Mouse (Mus musculus): ENCODE data around the gene Dcp1b. TPM values are rescaled to one million over a fixed set of nuclear protein-coding genes. Genes with fewer than 3 reads are reported as not detected.

Dcp1b gene
- polyA plus RNA-seq, 1 experiment from 2014 or later: 7.3 TPM

GRCm38 (mm10) chr6:119240256-119240655 lies 65.2 kb downstream of the Dcp1b start:
- Histone ChIP-seq H3K4me3 (ENCODE audit: low read depth, low read length) (no peak overlapping the region), H3K9me3 (ENCODE audit: low read depth, low read length) (no peaks in the 10 kb centered on the region), H3K36me3 (ENCODE audit: insufficient read depth) (no peaks in the 10 kb centered on the region), H3K27me3 (ENCODE audit: insufficient read depth, low read length) (no peaks in the 10 kb centered on the region), H3K4me1 (ENCODE audit: insufficient read depth) (peaks cover 2% of the 10 kb centered on the region; the same call in 1 of the 2 replicates), H3K27ac (ENCODE audit: low read depth) (no peak overlapping the region), H3K9ac (no peak overlapping the region), H3K4me2 (no peak overlapping the region)
- WGBS: 63% methylated on average over 7 of the region's 7 CpGs
- no peak for ATAC-seq (ENCODE audit: insufficient read depth)
- DNase-seq: no peak
- TF ChIP-seq CTCF (IDR thresholded peaks at IDR 0.05; ENCODE audit: low read depth): no peak

- Histone ChIP-seq H3K4me1 (ENCODE audit: insufficient read depth) (peaks cover 2% of the 10 kb centered on the region; the same call in 1 of the 2 replicates), H3K4me3 (ENCODE audit: low read depth, low read length) (no peak overlapping the region), H3K36me3 (ENCODE audit: insufficient read depth) (no peaks in the 10 kb centered on the region), H3K9ac (no peak overlapping the region), H3K27ac (ENCODE audit: low read depth) (no peak overlapping the region), H3K27me3 (ENCODE audit: insufficient read depth, low read length) (no peaks in the 10 kb centered on the region), H3K9me3 (ENCODE audit: low read depth, low read length) (peaks cover 1% of the 10 kb centered on the region; the same call in 1 of the 2 replicates), H3K4me2 (no peak overlapping the region)
- WGBS: 44% methylated on average over 21 of the region's 21 CpGs
- ATAC-seq (ENCODE audit: insufficient read depth) (no peak), DNase-seq (no peak)
- no peak for TF ChIP-seq CTCF (IDR thresholded peaks at IDR 0.05; ENCODE audit: low read depth)
Measured at GRCm38 (mm10) chr6:119240871-119241705, 66.0 kb downstream of the Dcp1b start.

GRCm38 (mm10) chr6:119246082-119246481 lies 71.0 kb downstream of the Dcp1b start:
- H3K4me1 ChIP-seq (ENCODE audit: insufficient read depth): no peaks in the 10 kb centered on the region
- ATAC-seq (ENCODE audit: insufficient read depth) (no peak), DNase-seq (no peak)
- no peaks in the 10 kb centered on the region for H3K36me3 ChIP-seq (ENCODE audit: insufficient read depth)
- 38% methylated on average over 2 of the region's 2 CpGs for WGBS
- no peaks in the 10 kb centered on the region for H3K27me3 ChIP-seq (ENCODE audit: insufficient read depth, low read length)
- H3K27ac ChIP-seq (ENCODE audit: low read depth): no peak overlapping the region
- no peak overlapping the region for H3K9ac ChIP-seq
- H3K9me3 ChIP-seq (ENCODE audit: low read depth, low read length): peaks cover 3% of the 10 kb centered on the region; the same call in 1 of the 2 replicates
- no peak overlapping the region for H3K4me2 ChIP-seq
- TF ChIP-seq CTCF (IDR thresholded peaks at IDR 0.05; ENCODE audit: low read depth): peak; percentile 42
- no peak overlapping the region for H3K4me3 ChIP-seq (ENCODE audit: low read depth, low read length)

DNA sequence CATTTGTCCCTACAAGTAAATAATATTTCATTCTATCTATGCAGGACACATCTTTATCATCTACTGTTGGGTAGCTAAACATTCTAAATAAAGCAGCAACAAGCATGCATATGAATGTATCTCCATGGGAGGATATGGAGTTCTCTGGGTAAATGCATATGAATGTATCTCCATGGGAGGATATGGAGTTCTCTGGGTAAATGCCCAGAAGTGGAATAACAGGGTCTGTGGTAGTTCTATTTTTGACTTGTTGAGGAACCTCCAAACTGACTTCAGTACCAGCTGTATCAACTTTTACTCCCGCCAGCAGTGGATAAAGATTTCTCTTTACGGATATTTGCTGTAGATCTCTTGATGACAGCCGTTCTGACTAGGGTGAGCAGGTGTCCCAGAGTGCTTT lies 73.5 kb downstream of the Dcp1b start:
- no peak overlapping the region for H3K4me2 ChIP-seq
- H3K4me3 ChIP-seq (ENCODE audit: low read depth, low read length): no peak overlapping the region
- H3K9me3 ChIP-seq (ENCODE audit: low read depth, low read length): peaks cover 3% of the 10 kb centered on the region; the same call in 1 of the 2 replicates
- H3K27me3 ChIP-seq (ENCODE audit: insufficient read depth, low read length): no peaks in the 10 kb centered on the region
- H3K36me3 ChIP-seq (ENCODE audit: insufficient read depth): no peaks in the 10 kb centered on the region
- no peaks in the 10 kb centered on the region for H3K4me1 ChIP-seq (ENCODE audit: insufficient read depth)
- TF ChIP-seq CTCF (IDR thresholded peaks at IDR 0.05; ENCODE audit: low read depth): no peak
- H3K27ac ChIP-seq (ENCODE audit: low read depth): no peak overlapping the region
- DNase-seq: no peak
- no peak for ATAC-seq (ENCODE audit: insufficient read depth)
- H3K9ac ChIP-seq: no peak overlapping the region
- whole genome bisulfite sequencing: 74% methylated on average over 3 of the region's 3 CpGs

DNA sequence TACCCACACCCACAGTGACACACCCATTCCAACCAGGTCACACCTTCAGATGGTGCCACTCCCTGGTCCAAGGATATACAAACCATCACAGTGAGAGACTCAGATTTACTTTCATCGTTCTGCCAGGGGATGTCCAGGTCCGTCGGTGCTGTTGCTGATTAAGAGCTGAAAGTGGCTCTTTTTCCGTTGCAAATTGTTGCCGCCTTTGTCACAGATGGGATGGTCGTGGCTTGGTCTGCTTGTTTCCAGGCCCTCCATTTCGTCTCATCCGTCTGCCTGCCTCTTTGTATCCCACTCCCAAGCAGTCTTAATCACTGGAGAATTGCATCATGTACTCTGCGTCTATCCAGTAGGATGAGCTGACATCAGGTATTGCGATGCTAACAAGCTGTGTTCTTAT lies 74.7 kb downstream of the Dcp1b start:
- Histone ChIP-seq H3K36me3 (ENCODE audit: insufficient read depth) (no peaks in the 10 kb centered on the region), H3K9me3 (ENCODE audit: low read depth, low read length) (peaks cover 3% of the 10 kb centered on the region; the same call in 1 of the 2 replicates), H3K4me2 (no peak overlapping the region), H3K4me3 (ENCODE audit: low read depth, low read length) (no peak overlapping the region), H3K9ac (no peak overlapping the region), H3K27me3 (ENCODE audit: insufficient read depth, low read length) (no peaks in the 10 kb centered on the region), H3K27ac (ENCODE audit: low read depth) (no peak overlapping the region), H3K4me1 (ENCODE audit: insufficient read depth) (no peaks in the 10 kb centered on the region)
- WGBS: 83% methylated on average over 10 of the region's 10 CpGs
- no peak for TF ChIP-seq CTCF (IDR thresholded peaks at IDR 0.05; ENCODE audit: low read depth)
- DNase-seq (no peak), ATAC-seq (ENCODE audit: insufficient read depth) (no peak)

GRCm38 (mm10) chr6:119251704-119252103 lies 76.7 kb downstream of the Dcp1b start:
- H3K36me3 ChIP-seq (ENCODE audit: insufficient read depth): no peaks in the 10 kb centered on the region
- no peak overlapping the region for H3K4me2 ChIP-seq
- H3K9ac ChIP-seq: no peak overlapping the region
- no peak overlapping the region for H3K4me3 ChIP-seq (ENCODE audit: low read depth, low read length)
- no peaks in the 10 kb centered on the region for H3K27me3 ChIP-seq (ENCODE audit: insufficient read depth, low read length)
- WGBS: 67% methylated on average over 4 of the region's 4 CpGs
- no peak for DNase-seq
- no peak for ATAC-seq (ENCODE audit: insufficient read depth)
- no peak for TF ChIP-seq CTCF (IDR thresholded peaks at IDR 0.05; ENCODE audit: low read depth)
- no peaks in the 10 kb centered on the region for H3K9me3 ChIP-seq (ENCODE audit: low read depth, low read length)
- H3K4me1 ChIP-seq (ENCODE audit: insufficient read depth): no peaks in the 10 kb centered on the region
- H3K27ac ChIP-seq (ENCODE audit: low read depth): no peak overlapping the region

Other genes with a start within 250 kb of the Dcp1b start
- gene Cacna1c, start 21.2 kb downstream of the Dcp1b start, polyA plus RNA-seq (2014; fragmentation: Nextera tagmentation; extraction: Ambion mirVana): 9.4 and 10.6 TPM in 2 replicates
- gene Cacna2d4, start 61.3 kb downstream of the Dcp1b start, polyA plus RNA-seq (2014; fragmentation: Nextera tagmentation; extraction: Ambion mirVana): 0.03 TPM in 1 of 2 replicates, not detected in the other
- gene Lrtm2, start 155.5 kb downstream of the Dcp1b start, polyA plus RNA-seq (2014; fragmentation: Nextera tagmentation; extraction: Ambion mirVana): 0.05 and 0.16 TPM in 2 replicates
- 28.1 and 29.0 TPM in 2 replicates for gene Adipor2, start 242.5 kb downstream of the Dcp1b start, polyA plus RNA-seq (2014; fragmentation: Nextera tagmentation; extraction: Ambion mirVana)